Mouse (Mus musculus) CD8-positive naive resting alpha-beta T cell, adult 2 months (primary cell): Measurements from ENCODE around the gene Usp6nl.

Experiments used
- DNase-seq, 2 experiments: peaks; one replicate each; pipeline ENCODE4 v3.0.0; 2022; ENCODE audit warnings: low read depth in 2 of 2, low spot score in 2 of 2

Usp6nl gene

GRCm38 (mm10) chr2:6407711-6408110, 85.2 kb downstream of the Usp6nl start:
- no peak for DNase-seq

- no peak for DNase-seq
Observed at GRCm38 (mm10) chr2:6412645-6413044, 90.2 kb downstream of the Usp6nl start.

- no peak for DNase-seq
Observed at GRCm38 (mm10) chr2:6413723-6414122, 91.3 kb downstream of the Usp6nl start.

- DNase-seq, result no peak
Observed at GRCm38 (mm10) chr2:6414400-6414799, 91.9 kb downstream of the Usp6nl start.

- no peak for DNase-seq
Observed at GRCm38 (mm10) chr2:6417158-6417557, 94.7 kb downstream of the Usp6nl start.

- DNase-seq, result no peak
Observed at GRCm38 (mm10) chr2:6423661-6424550, 101.4 kb downstream of the Usp6nl start.

GRCm38 (mm10) chr2:6424851-6425250, 102.4 kb downstream of the Usp6nl start:
- no peak for DNase-seq

- DNase-seq, result no peak
Observed at GRCm38 (mm10) chr2:6436085-6436950, 113.9 kb downstream of the Usp6nl start.

GRCm38 (mm10) chr2:6441688-6442087, 119.2 kb downstream of the Usp6nl start:
- DNase-seq, result no peak

GRCm38 (mm10) chr2:6442302-6442701, 119.8 kb downstream of the Usp6nl start:
- DNase-seq, result no peak

- no peak for DNase-seq
Observed at GRCm38 (mm10) chr2:6444015-6444414, 121.5 kb downstream of the Usp6nl start.

- DNase-seq, result no peak
Observed at GRCm38 (mm10) chr2:6444723-6445169, 122.3 kb downstream of the Usp6nl start.

GRCm38 (mm10) chr2:6445858-6446257, 123.4 kb downstream of the Usp6nl start:
- DNase-seq, result no peak

GRCm38 (mm10) chr2:6448880-6449279, 126.4 kb downstream of the Usp6nl start:
- DNase-seq, result no peak

- no peak for DNase-seq
Observed at GRCm38 (mm10) chr2:6449656-6450055, 127.2 kb downstream of the Usp6nl start.

- DNase-seq, result no peak
Observed at GRCm38 (mm10) chr2:6450544-6450943, 128.1 kb downstream of the Usp6nl start.

GRCm38 (mm10) chr2:6454941-6455516, 132.6 kb downstream of the Usp6nl start:
- no peak for DNase-seq

- peak; percentile 72 to 75 for DNase-seq
Observed at GRCm38 (mm10) chr2:6459282-6460047, 137.0 kb downstream of the Usp6nl start.

- DNase-seq, result no peak
Observed at GRCm38 (mm10) chr2:6462306-6462705, 139.8 kb downstream of the Usp6nl start.

- DNase-seq, result no peak
Observed at GRCm38 (mm10) chr2:6463772-6464661, 141.6 kb downstream of the Usp6nl start.
